Mouse (Mus musculus): ENCODE measurements around the gene St5. TPM values are rescaled to one million over a fixed set of nuclear protein-coding genes. Genes with fewer than 3 reads are reported as not detected.

The St5 gene
- total RNA-seq, 4 experiments from 2014 or later: 33.1 to 57.0 (median 46.1) TPM

GRCm38 (mm10) chr7:109610348-109610747 is 93.1 kb downstream of the St5 start:
- no peak for DNase-seq (ENCODE audit: low spot score in 2 of 2)

GRCm38 (mm10) chr7:109609565-109610345 is 93.7 kb downstream of the St5 start:
- DNase-seq (ENCODE audit: low spot score in 2 of 2): no peak

GRCm38 (mm10) chr7:109608831-109609230 is 94.6 kb downstream of the St5 start:
- no peak for DNase-seq (ENCODE audit: low spot score in 2 of 2)

GRCm38 (mm10) chr7:109606994-109607610 is 96.3 kb downstream of the St5 start:
- no peak for DNase-seq (ENCODE audit: low spot score in 2 of 2)

- no peak for DNase-seq (ENCODE audit: low spot score in 2 of 2)
Measured at GRCm38 (mm10) chr7:109602562-109602961, 100.8 kb downstream of the St5 start.

GRCm38 (mm10) chr7:109602022-109602421 is 101.4 kb downstream of the St5 start:
- DNase-seq (ENCODE audit: low spot score in 2 of 2): no peak

GRCm38 (mm10) chr7:109600702-109601101 is 102.7 kb downstream of the St5 start:
- DNase-seq (ENCODE audit: low spot score in 2 of 2): no peak

- no peak for DNase-seq (ENCODE audit: low spot score in 2 of 2)
Measured at GRCm38 (mm10) chr7:109599998-109600397, 103.4 kb downstream of the St5 start.

- DNase-seq (ENCODE audit: low spot score in 2 of 2): no peak
Measured at GRCm38 (mm10) chr7:109594845-109595531, 108.4 kb downstream of the St5 start.

GRCm38 (mm10) chr7:109593992-109594391 is 109.4 kb downstream of the St5 start:
- DNase-seq (ENCODE audit: low spot score in 2 of 2): no peak

- no peak for DNase-seq (ENCODE audit: low spot score in 2 of 2)
Measured at GRCm38 (mm10) chr7:109592184-109592583, 111.2 kb downstream of the St5 start.

GRCm38 (mm10) chr7:109590576-109590975 is 112.8 kb downstream of the St5 start:
- DNase-seq (ENCODE audit: low spot score in 2 of 2): no peak

GRCm38 (mm10) chr7:109588990-109589389 is 114.4 kb downstream of the St5 start:
- DNase-seq (ENCODE audit: low spot score in 2 of 2): no peak

GRCm38 (mm10) chr7:109588145-109588544 is 115.3 kb downstream of the St5 start:
- DNase-seq (ENCODE audit: low spot score in 2 of 2): no peak

GRCm38 (mm10) chr7:109584467-109584866 is 118.9 kb downstream of the St5 start:
- no peak for DNase-seq (ENCODE audit: low spot score in 2 of 2)

GRCm38 (mm10) chr7:109580489-109580888 is 122.9 kb downstream of the St5 start:
- DNase-seq (ENCODE audit: low spot score in 2 of 2): no peak

GRCm38 (mm10) chr7:109579585-109580307 is 123.7 kb downstream of the St5 start:
- no peak for DNase-seq (ENCODE audit: low spot score in 2 of 2)

- DNase-seq (ENCODE audit: low spot score in 2 of 2): no peak
Measured at GRCm38 (mm10) chr7:109578880-109579584, 124.4 kb downstream of the St5 start.

- peak in 1 of 2 experiments; percentile 45 for DNase-seq (ENCODE audit: low spot score in 2 of 2)
Measured at GRCm38 (mm10) chr7:109576321-109577314, 126.8 kb downstream of the St5 start.

GRCm38 (mm10) chr7:109574166-109574565 is 129.2 kb downstream of the St5 start:
- DNase-seq (ENCODE audit: low spot score in 2 of 2): no peak

All from layer of hippocampus, adult 8-10 months (tissue).